Mouse (Mus musculus) stomach, embryonic 14.5 days (tissue): Measurements from ENCODE around the gene Lce6a. TPM values are rescaled to one million over a fixed set of nuclear protein-coding genes. Genes with fewer than 3 reads are reported as not detected.

ENCODE experiments used
- ATAC-seq: fragments of 200-750 bp; cut with Nextera tagmentation; 2 replicates; pipeline ENCODE4 v1.8.0; 2017; ENCODE audit warnings: low read depth, moderate TSS enrichment; ENCODE audit not compliant: insufficient number of reproducible peaks, insufficient read depth, low FRiP score
- H3K27ac ChIP-seq: fragments of 300-500 bp; sonication (generic); 2 replicates; pipeline ENCODE4 v1.5.1; 2014; ENCODE audit warnings: mild to moderate bottlenecking, low read length, moderate library complexity, mixed read lengths
- H3K27me3 ChIP-seq: fragments of 300-500 bp; sonication (generic); 2 replicates; pipeline ENCODE4 v1.6.1; 2014; ENCODE audit warnings: low read length, control low read depth, mixed read lengths; ENCODE audit not compliant: control insufficient read depth, insufficient read depth
- H3K36me3 ChIP-seq: fragments of 300-500 bp; sonication (generic); 2 replicates; pipeline ENCODE4 v1.6.1; 2014; ENCODE audit warnings: mild to moderate bottlenecking, control low read depth, low read length, moderate library complexity, mixed read lengths; ENCODE audit not compliant: control insufficient read depth, insufficient read depth
- H3K4me1 ChIP-seq: fragments of 300-500 bp; sonication (generic); 2 replicates; pipeline ENCODE4 v1.6.1; 2014; ENCODE audit warnings: low read length, control low read depth, mixed read lengths; ENCODE audit not compliant: control insufficient read depth, insufficient read depth
- H3K4me2 ChIP-seq: fragments of 300-500 bp; sonication (generic); replicated peaks from 2 replicates; pipeline ENCODE4 v1.6.1; 2014; ENCODE audit warnings: low read depth, low read length, control low read depth
- H3K4me3 ChIP-seq: fragments of 300-500 bp; sonication (generic); 2 replicates; pipeline ENCODE4 v1.5.1; 2014; ENCODE audit warnings: low read depth, low read length, control low read depth
- H3K9ac ChIP-seq: fragments of 300-500 bp; sonication (generic); replicated peaks from 2 replicates; pipeline ENCODE4 v1.6.1; 2014; ENCODE audit warnings: low read depth, mild to moderate bottlenecking, control low read depth, low read length, moderate library complexity, mixed read lengths
- H3K9me3 ChIP-seq: fragments of 300-500 bp; sonication (generic); 2 replicates; pipeline ENCODE4 v1.6.1; 2016; ENCODE audit warnings: low read depth, low read length, control low read depth; ENCODE audit not compliant: control insufficient read depth
- WGBS: fragments of 180-500 bp; shearing (Covaris S2); extraction: QIAGEN DNeasy Blood & Tissue Kit; methylation state at CpG from one replicate; pipeline ENCODE4 v1.1.7; 2014; 5-methylcytosine and 5-hydroxymethylcytosine counted together
- polyA plus RNA-seq: library from polyadenylated mRNA; unstranded; fragments of >200 nt; fragmentation: Nextera tagmentation; extraction: Ambion mirVana; gene quantifications from 2 replicates; pipeline ENCODE4 v1.2.1, GENCODE M21; 2014

Gene Lce6a
- polyA plus RNA-seq, 1 experiment from 2014 or later, result not detected

GRCm38 (mm10) chr3:92602169-92602568 lies 19.3 kb downstream of the Lce6a start:
- H3K9ac ChIP-seq, result no peak overlapping the region
- peaks cover 4% of the 10 kb centered on the region; the same call in 1 of the 2 replicates for H3K9me3 ChIP-seq
- no peaks in the 10 kb centered on the region for H3K27me3 ChIP-seq
- no peak overlapping the region for H3K4me3 ChIP-seq
- no peak overlapping the region for H3K4me2 ChIP-seq
- H3K36me3 ChIP-seq, result no peaks in the 10 kb centered on the region
- H3K27ac ChIP-seq, result no peak overlapping the region
- no peak for ATAC-seq
- no peaks in the 10 kb centered on the region for H3K4me1 ChIP-seq
- 40% methylated on average over 1 of the region's 1 CpGs for WGBS

- ATAC-seq, result no peak
- H3K4me1 ChIP-seq, result no peaks in the 10 kb centered on the region
- WGBS, result 39% methylated on average over 1 of the region's 1 CpGs
These were observed 21.0 kb downstream of the Lce6a start for GRCm38 (mm10) chr3:92600456-92600855.

GRCm38 (mm10) chr3:92599973-92600372 lies 21.5 kb downstream of the Lce6a start:
- Histone ChIP-seq H3K9ac (no peak overlapping the region), H3K27ac (no peak overlapping the region), H3K27me3 (no peaks in the 10 kb centered on the region), H3K9me3 (peaks cover 4% of the 10 kb centered on the region; the same call in 1 of the 2 replicates), H3K36me3 (no peaks in the 10 kb centered on the region), H3K4me2 (no peak overlapping the region), H3K4me3 (no peak overlapping the region), H3K4me1 (no peaks in the 10 kb centered on the region)
- no peak for ATAC-seq

More at GRCm38 (mm10) chr3:92600456-92600855, 21.0 kb downstream of the Lce6a start:
- no peak overlapping the region for H3K4me3 ChIP-seq
- no peaks in the 10 kb centered on the region for H3K36me3 ChIP-seq
- no peak overlapping the region for H3K27ac ChIP-seq
- H3K4me2 ChIP-seq, result no peak overlapping the region
- H3K27me3 ChIP-seq, result no peaks in the 10 kb centered on the region
- no peak overlapping the region for H3K9ac ChIP-seq
- H3K9me3 ChIP-seq, result peaks cover 4% of the 10 kb centered on the region; the same call in 1 of the 2 replicates

GRCm38 (mm10) chr3:92598429-92598828 lies 23.0 kb downstream of the Lce6a start:
- Histone ChIP-seq H3K27ac (no peak overlapping the region), H3K27me3 (no peaks in the 10 kb centered on the region), H3K9ac (no peak overlapping the region), H3K9me3 (peaks cover 4% of the 10 kb centered on the region; the same call in 1 of the 2 replicates), H3K4me2 (no peak overlapping the region), H3K36me3 (no peaks in the 10 kb centered on the region), H3K4me3 (no peak overlapping the region), H3K4me1 (no peaks in the 10 kb centered on the region)
- no peak for ATAC-seq
- WGBS, result 81% methylated on average over 2 of the region's 2 CpGs

- Histone ChIP-seq H3K4me2 (no peak within 1 kb of the TSS), H3K27me3 (no peaks in the 10 kb centered on the region), H3K36me3 (no peaks in the 10 kb centered on the region), H3K4me3 (no peak within 1 kb of the TSS), H3K4me1 (no peaks in the 10 kb centered on the region), H3K9ac (no peak within 1 kb of the TSS), H3K9me3 (no peaks in the 10 kb centered on the region), H3K27ac (no peak within 1 kb of the TSS)
- ATAC-seq, result no peak
- WGBS, result 75% methylated on average over 1 of the region's 1 CpGs
These were observed 32.6 kb downstream of the Lce6a start, which contains the start of gene Smcp for GRCm38 (mm10) chr3:92588858-92589257. Gene Smcp, minus strand, starts transcription at chr3:92588997.

- Histone ChIP-seq H3K9ac (no peak overlapping the region), H3K4me3 (no peak overlapping the region), H3K4me1 (no peaks in the 10 kb centered on the region), H3K27ac (no peak overlapping the region), H3K36me3 (no peaks in the 10 kb centered on the region), H3K4me2 (no peak overlapping the region), H3K27me3 (no peaks in the 10 kb centered on the region), H3K9me3 (no peaks in the 10 kb centered on the region)
- no peak for ATAC-seq
- WGBS, result 71% methylated on average over 3 of the region's 3 CpGs
These were observed 34.3 kb downstream of the Lce6a start for GRCm38 (mm10) chr3:92587190-92587589.

GRCm38 (mm10) chr3:92585055-92585454 lies 36.4 kb downstream of the Lce6a start:
- Histone ChIP-seq H3K4me3 (no peak overlapping the region), H3K4me1 (no peaks in the 10 kb centered on the region), H3K36me3 (no peaks in the 10 kb centered on the region), H3K9ac (no peak overlapping the region), H3K4me2 (no peak overlapping the region), H3K27ac (no peak overlapping the region), H3K9me3 (no peaks in the 10 kb centered on the region), H3K27me3 (no peaks in the 10 kb centered on the region)
- ATAC-seq, result no peak
- 50% methylated on average over 1 of the region's 1 CpGs for WGBS

GRCm38 (mm10) chr3:92583164-92583826 lies 38.2 kb downstream of the Lce6a start:
- ATAC-seq, result no peak
- H3K4me3 ChIP-seq, result no peak overlapping the region
- H3K27ac ChIP-seq, result no peak overlapping the region
- H3K4me1 ChIP-seq, result no peaks in the 10 kb centered on the region
- WGBS, result 38% methylated on average over 3 of the region's 3 CpGs
- no peak overlapping the region for H3K9ac ChIP-seq
- H3K9me3 ChIP-seq, result no peaks in the 10 kb centered on the region
- H3K4me2 ChIP-seq, result no peak overlapping the region
- H3K27me3 ChIP-seq, result no peaks in the 10 kb centered on the region
- no peaks in the 10 kb centered on the region for H3K36me3 ChIP-seq

- WGBS, result 68% methylated on average over 1 of the region's 1 CpGs
- Histone ChIP-seq H3K27me3 (no peaks in the 10 kb centered on the region), H3K9ac (no peak overlapping the region), H3K4me1 (no peaks in the 10 kb centered on the region), H3K4me3 (no peak overlapping the region), H3K4me2 (no peak overlapping the region), H3K27ac (no peak overlapping the region; the same call in 1 of the 2 replicates), H3K36me3 (no peaks in the 10 kb centered on the region), H3K9me3 (no peaks in the 10 kb centered on the region)
- 0 out of 2 replicates have a peak, but pooled peaks have one; percentile 49 for ATAC-seq
These were observed 42.0 kb downstream of the Lce6a start for GRCm38 (mm10) chr3:92579508-92579907.
